Mouse (Mus musculus) frontal cortex, postnatal 36 days (tissue): Measurements from ENCODE around the gene Zfp276.
"Not testable (repeated sequence)": the region's sequence is repeated elsewhere in the genome, so short reads cannot be mapped to it uniquely, and the experiment has no call there.

Experiments used
- DNase-seq, 2 experiments: peaks; one replicate each; pipeline ENCODE4 v3.0.0; 2022; ENCODE audit warnings: low spot score in 2 of 2

Gene Zfp276

GRCm38 (mm10) chr8:123244382-123244781, 9.6 kb upstream of the Zfp276 start:
- DNase-seq: no peak

- DNase-seq: no peak
Measured at GRCm38 (mm10) chr8:123245543-123245942, 8.5 kb upstream of the Zfp276 start.

- DNase-seq: no peak
Measured at GRCm38 (mm10) chr8:123247748-123248147, 6.2 kb upstream of the Zfp276 start.

DNA sequence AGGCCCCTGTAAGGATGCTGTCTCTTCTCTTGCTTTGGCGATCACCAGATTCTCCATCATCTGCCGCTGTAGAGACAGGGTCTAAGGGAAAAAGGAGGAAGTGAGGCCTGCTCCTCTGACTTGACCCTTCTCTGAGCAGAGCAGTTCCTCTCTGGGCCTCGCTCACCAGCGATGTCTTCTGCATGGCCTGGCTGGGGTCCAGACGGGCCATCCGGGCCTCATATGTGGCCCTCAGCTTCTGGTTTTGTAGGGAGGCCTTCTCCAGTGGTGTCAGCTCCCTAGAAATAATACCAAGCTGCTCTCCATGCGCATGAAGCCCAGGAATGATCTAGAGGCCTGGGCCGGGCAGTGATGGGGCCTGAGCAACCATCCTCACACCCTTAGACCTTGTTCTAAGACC, 5.4 kb upstream of the Zfp276 start:
- no peak for DNase-seq

GRCm38 (mm10) chr8:123250940-123251339, 3.1 kb upstream of the Zfp276 start:
- no peak for DNase-seq

- DNase-seq: no peak
Measured at GRCm38 (mm10) chr8:123252925-123253324, 1.1 kb upstream of the Zfp276 start.

DNA sequence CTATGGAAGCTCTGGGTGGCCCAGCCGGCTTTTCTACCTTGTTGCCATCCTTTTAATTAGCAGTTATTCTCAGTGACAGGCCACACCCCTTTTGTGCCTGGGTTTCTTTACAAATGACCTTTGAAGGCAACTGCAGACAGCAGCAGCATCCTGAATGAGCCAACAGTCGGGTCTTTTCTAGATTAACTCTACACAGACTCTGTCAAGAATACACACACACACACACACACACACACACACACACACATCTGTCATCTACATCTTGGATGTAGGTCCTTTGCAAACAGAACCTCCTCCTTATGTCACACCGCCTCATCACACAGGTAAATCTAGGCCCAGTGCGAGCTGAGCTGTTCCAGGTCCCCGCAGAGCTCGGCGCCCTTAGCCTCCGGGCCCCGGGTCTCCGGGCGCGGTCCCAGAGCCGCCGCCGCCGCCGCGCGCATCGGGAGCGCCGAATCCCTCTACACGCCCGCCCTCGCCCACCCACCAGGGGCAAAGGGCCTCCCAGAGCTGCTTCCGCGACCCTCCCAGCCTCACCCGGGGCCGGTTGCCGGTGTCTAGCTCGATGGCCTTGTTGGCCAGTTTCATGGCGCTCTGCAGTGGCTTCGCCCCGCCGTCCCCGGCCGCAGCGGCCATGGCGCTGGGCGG, 420 bp upstream of the Zfp276 start:
- DNase-seq: no peak

DNA sequence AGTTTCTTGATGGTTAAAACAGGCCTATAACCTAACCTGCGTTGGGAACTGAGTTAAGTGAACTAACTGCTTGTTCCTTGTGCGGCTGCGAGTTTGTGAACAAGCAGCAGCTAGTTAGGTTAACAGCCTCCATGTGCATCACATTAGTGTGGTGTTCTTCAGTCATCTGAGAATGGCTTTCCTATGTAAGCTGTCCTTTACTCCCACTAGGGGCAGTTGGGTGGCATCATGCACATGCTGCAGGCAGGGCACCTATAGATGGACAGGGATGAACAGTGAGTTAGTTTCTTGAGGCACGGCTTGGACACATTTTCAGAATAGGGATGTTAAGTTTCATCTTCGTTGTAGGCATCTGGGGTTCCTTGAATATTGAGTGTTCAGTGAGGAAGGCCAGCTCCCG, 1.2 kb downstream of the Zfp276 start:
- no peak for DNase-seq

DNA sequence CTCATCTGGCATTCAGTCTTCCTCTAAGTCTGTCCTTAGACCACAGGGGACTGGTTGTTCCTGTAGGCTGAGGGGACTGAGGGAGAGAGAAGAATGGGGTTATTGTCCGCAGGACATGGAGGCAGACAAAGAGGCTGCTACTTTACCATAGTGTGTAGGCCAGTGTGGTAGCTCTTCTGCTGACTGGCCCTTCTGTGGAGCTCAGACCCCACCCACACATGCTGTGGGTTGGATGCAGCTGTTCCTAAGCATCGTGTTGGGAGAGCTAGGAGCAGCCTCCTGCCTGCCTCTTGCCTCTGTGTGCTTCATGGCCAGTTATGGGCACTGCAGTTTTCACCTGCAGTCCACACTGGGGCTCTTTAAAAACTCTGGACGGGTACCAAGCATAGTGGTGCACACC, 3.1 kb downstream of the Zfp276 start:
- peak; percentile 53 to 57 for DNase-seq

DNA sequence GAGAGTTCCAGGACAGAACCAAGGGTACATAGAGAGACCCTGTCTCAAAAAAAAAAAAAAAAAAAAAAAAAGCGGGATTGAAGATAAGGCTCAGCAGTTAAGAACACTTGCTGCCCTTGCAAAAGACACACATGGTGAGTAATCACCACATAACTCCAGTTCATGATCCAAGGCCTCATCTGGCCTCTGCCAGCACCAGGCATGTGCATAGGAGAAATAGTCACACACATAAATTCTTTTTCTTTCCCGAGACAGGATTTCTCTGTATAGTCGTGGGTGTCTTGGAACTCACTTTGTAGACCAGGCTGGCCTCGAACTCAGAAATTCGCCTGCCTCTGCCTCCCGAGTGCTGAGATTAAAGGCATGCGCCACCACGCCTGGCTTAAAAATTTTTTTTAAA, 3.6 kb downstream of the Zfp276 start:
- DNase-seq: not testable (repeated sequence)

- no peak for DNase-seq
Measured at GRCm38 (mm10) chr8:123267926-123268656, 14.1 kb downstream of the Zfp276 start.

GRCm38 (mm10) chr8:123271147-123271546, 17.2 kb downstream of the Zfp276 start:
- DNase-seq: no peak

GRCm38 (mm10) chr8:123271901-123272300, 17.9 kb downstream of the Zfp276 start:
- DNase-seq: no peak

GRCm38 (mm10) chr8:123274447-123274846, 20.5 kb downstream of the Zfp276 start:
- DNase-seq: no peak

GRCm38 (mm10) chr8:123275096-123275495, 21.1 kb downstream of the Zfp276 start:
- DNase-seq: no peak

GRCm38 (mm10) chr8:123278445-123278844, 24.4 kb downstream of the Zfp276 start:
- DNase-seq: no peak

GRCm38 (mm10) chr8:123279828-123280227, 25.8 kb downstream of the Zfp276 start:
- DNase-seq: no peak

DNA sequence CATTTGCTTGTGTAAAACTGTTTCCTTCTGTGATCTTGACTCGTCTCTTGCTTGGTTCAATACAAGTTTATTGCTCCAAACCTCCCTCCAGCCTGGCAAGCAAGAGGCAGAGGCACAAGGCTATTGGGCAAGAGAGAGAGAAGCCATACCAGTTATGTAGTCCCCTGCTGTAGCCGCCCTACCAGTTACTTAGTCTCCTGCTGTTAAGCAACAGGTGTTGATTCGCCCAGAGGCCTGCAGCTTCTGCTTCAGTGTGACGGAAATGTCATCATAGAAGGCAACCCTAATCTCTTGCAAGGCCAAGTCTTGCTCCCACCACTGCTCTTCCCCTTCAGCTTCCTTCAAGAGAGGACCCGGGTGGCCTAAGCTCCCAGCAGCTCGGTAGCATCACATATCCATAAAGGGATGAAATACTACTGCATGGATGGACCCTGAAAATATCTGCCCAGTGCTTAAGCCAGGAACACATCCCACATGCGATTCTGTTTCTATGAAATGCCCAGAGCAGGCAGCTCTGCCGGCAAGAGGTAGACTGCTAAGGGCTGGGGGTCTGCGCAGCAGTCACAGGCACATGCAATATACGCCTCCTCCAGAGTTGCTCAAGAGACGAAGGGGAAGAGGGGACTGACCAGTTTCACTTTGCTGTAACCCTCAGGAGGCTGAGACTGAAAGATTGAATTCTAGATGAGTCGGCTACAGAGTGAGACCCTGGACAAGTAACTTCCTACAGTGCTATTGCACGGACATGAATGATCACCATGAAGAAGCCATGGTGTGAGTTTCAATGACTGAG, 26.5 kb downstream of the Zfp276 start:
- no peak for DNase-seq

- not testable (repeated sequence) for DNase-seq
Measured at GRCm38 (mm10) chr8:123282994-123283393, 29.0 kb downstream of the Zfp276 start.

- DNase-seq: no peak
Measured at GRCm38 (mm10) chr8:123283991-123284390, 30.0 kb downstream of the Zfp276 start.

- DNase-seq: no peak
Measured at GRCm38 (mm10) chr8:123284493-123284892, 30.5 kb downstream of the Zfp276 start.

GRCm38 (mm10) chr8:123287362-123287761, 33.4 kb downstream of the Zfp276 start:
- DNase-seq: no peak

DNA sequence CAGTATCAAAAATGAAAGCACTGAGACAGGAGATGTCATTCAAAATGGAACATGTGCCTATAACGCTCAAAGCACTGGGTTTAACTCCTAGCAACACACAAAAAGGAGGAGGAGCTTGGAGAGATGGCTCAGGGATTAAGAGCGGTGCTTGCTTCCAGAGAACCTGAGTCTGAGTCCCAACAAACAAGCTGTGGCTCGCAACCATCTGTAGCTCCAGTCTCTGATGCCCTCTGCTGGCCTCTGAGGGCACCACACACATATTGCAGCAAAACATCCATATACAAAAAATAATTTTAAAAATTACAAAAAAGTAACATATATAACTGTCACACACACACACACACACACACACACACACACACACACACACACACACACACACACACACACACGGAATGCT, 36.2 kb downstream of the Zfp276 start:
- DNase-seq: peak; percentile 9 to 11
